Mouse (Mus musculus): ENCODE data around the gene Slc7a8. TPM values are rescaled to one million over a fixed set of nuclear protein-coding genes. Genes with fewer than 3 reads are reported as not detected.

The Slc7a8 gene
- 9.6 and 9.9 TPM in 2 replicates for polyA plus RNA-seq (2012; rRNA removed)

DNA sequence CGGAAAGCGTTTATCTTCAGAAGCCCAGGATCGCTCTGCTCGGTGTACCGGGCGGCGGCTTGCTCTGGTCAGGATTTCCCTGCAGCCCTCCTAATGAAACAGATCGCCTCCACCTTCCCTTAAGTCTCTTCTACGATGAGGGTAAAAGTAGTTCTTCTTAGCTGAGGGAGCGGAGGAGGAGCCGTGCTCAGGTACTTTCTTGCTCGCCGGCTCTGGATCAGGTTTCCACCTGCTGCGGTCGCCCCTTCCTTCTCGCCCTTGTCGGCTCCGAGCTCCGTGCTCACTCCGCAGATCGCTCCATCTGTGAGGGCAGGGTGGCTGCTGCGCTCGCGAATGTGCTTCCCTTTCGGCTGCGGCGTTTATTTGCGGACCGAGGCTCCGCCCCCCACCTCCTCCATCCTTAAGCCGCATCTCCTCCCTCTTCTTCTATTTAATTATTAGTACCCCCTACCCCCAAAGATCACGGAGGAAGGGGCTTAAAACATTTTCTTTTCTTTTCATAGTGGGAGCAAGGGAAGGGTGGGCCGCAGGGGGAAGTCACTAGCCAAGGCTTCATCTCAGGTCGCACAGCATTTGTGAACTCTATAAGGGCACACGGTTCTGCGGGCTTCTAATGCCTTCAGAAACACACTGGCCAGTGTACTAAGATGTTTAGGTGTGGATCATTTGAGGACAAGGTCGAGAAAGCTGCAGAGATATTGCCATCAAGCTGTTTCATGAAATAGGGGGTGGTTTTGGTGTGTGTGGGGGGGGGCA, at the start of gene Slc7a8:
Gene Slc7a8 (minus strand): TSS at position 337 of the 756 bp plus-strand sequence.

GRCm38 (mm10) chr14:54813991-54814390, 32.2 kb upstream of the Slc7a8 start, which contains the start of gene Rnf212b:
Gene Rnf212b (plus strand): TSS chr14:54814141.

GRCm38 (mm10) chr14:54712074-54712473, 69.7 kb downstream of the Slc7a8 start, which contains the start of gene Cebpe:
Gene Cebpe (minus strand): TSS chr14:54712174.

DNA sequence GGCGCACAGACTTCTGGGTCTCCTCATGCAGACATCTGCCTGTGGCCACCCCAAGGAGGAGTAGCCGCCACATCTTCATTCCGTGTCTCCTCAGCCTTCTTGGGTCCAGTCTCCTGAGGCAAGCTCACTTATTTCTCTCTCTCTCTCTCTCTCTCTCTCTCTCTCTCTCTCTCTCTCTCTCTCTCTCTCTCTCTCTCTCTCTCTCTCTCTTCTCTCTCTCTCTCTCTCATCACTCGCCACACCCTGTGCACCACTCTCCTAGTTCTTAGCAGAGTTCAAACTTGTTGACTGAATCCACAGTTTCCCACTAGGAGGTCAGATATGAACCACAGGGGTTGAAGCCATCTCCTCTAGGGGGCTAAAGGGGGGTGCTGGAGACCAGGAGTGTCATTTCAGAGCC, 83.0 kb downstream of the Slc7a8 start, which contains the start of gene Gm29776:
Gene Gm29776 (minus strand): TSS at position 101 of the 400 bp plus-strand sequence.

DNA sequence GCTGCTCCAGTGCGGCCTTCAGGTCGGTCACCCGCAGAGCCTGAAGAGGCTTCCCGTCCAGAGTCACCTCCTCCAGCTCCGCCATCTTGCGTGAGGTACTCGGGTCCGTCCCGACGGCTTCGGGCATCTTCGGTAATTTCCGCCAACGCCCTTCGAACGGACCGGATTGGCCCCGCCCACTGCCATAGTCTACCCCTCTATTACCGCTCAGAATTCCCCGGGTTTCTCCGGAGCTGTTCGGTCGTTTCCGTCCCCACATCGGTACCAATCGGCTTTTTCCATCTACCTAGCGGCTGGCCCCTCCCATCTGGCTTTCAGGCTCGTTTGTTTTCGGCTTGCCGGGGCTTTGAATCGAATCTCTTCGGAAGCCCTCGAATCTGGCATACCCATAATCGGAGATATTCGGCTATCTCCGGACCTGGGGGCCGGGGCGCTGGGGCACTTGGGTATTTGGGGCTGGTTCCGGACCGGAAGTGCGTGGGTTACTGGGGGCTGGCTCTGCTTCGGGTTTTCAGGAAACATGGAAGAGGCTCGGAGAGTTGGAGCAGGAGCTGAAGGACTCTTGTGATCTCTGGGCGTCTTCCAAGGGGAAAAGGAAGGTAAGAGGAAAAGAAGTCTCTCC, 95.1 kb downstream of the Slc7a8 start, which contains the start of gene Acin1:
Gene Acin1 (minus strand): TSS at position 410 of the 622 bp plus-strand sequence.

GRCm38 (mm10) chr14:54686063-54686521, 95.7 kb downstream of the Slc7a8 start, which contains the start of gene 1700123O20Rik:
Gene 1700123O20Rik (plus strand): TSS chr14:54686216.

Other genes starting within 250 kb of the Slc7a8 start
- 19.3 and 21.2 TPM in 2 replicates for gene Haus4, start 227.3 kb downstream of the Slc7a8 start, polyA plus RNA-seq (2012; rRNA removed)
- 18.8 and 22.4 TPM in 2 replicates for gene Ajuba, start 204.4 kb downstream of the Slc7a8 start, polyA plus RNA-seq (2012; rRNA removed)
- 12.6 and 15.1 TPM in 2 replicates for gene 4931414P19Rik, start 176.0 kb downstream of the Slc7a8 start, polyA plus RNA-seq (2012; rRNA removed)
- gene Psmb5, start 163.9 kb downstream of the Slc7a8 start, polyA plus RNA-seq (2012; rRNA removed), result 256 and 274 TPM in 2 replicates
- gene Psmb11, start 160.5 kb downstream of the Slc7a8 start, polyA plus RNA-seq (2012; rRNA removed), result 0.06 and 0.39 TPM in 2 replicates
- not detected in 2 replicates for gene Gm17606, start 141.0 kb downstream of the Slc7a8 start, polyA plus RNA-seq (2012; rRNA removed)
- 58.5 and 72.3 TPM in 2 replicates for gene Cdh24, start 140.6 kb downstream of the Slc7a8 start, polyA plus RNA-seq (2012; rRNA removed)
- 70.3 and 72.1 TPM in 2 replicates for gene 1700123O20Rik, start 95.7 kb downstream of the Slc7a8 start, polyA plus RNA-seq (2012; rRNA removed)
- 356 and 358 TPM in 2 replicates for gene Acin1, start 95.0 kb downstream of the Slc7a8 start, polyA plus RNA-seq (2012; rRNA removed)
- gene Gm29776, start 83.1 kb downstream of the Slc7a8 start, polyA plus RNA-seq (2012; rRNA removed), result 0.09 and 0.20 TPM in 2 replicates
- gene Cebpe, start 69.8 kb downstream of the Slc7a8 start, polyA plus RNA-seq (2012; rRNA removed), result 0.16 and 0.17 TPM in 2 replicates
- not detected in 2 replicates for gene Rnf212b, start 32.2 kb upstream of the Slc7a8 start, polyA plus RNA-seq (2012; rRNA removed)
- gene Homez, start 89.0 kb upstream of the Slc7a8 start, polyA plus RNA-seq (2012; rRNA removed), result 8.5 and 9.0 TPM in 2 replicates
- 14.7 and 18.0 TPM in 2 replicates for gene Ppp1r3e, start 95.6 kb upstream of the Slc7a8 start, polyA plus RNA-seq (2012; rRNA removed)
- 47.4 and 48.0 TPM in 2 replicates for gene Bcl2l2, start 101.4 kb upstream of the Slc7a8 start, polyA plus RNA-seq (2012; rRNA removed)
- 0.39 and 0.41 TPM in 2 replicates for gene Gm20521, start 101.5 kb upstream of the Slc7a8 start, polyA plus RNA-seq (2012; rRNA removed)
- 736 and 777 TPM in 2 replicates for gene Pabpn1, start 110.6 kb upstream of the Slc7a8 start, polyA plus RNA-seq (2012; rRNA removed)
- gene Slc22a17, start 131.2 kb upstream of the Slc7a8 start, polyA plus RNA-seq (2012; rRNA removed), result 504 and 538 TPM in 2 replicates
- gene Efs, start 144.2 kb upstream of the Slc7a8 start, polyA plus RNA-seq (2012; rRNA removed), result 33.6 and 38.5 TPM in 2 replicates
- 0.35 and 0.47 TPM in 2 replicates for gene Il25, start 150.7 kb upstream of the Slc7a8 start, polyA plus RNA-seq (2012; rRNA removed)
- 3.6 and 8.9 TPM in 2 replicates for gene Cmtm5, start 154.3 kb upstream of the Slc7a8 start, polyA plus RNA-seq (2012; rRNA removed)
- 0.21 and 0.36 TPM in 2 replicates for gene Myh6, start 185.0 kb upstream of the Slc7a8 start, polyA plus RNA-seq (2012; rRNA removed)
- gene Gm17428, start 195.0 kb upstream of the Slc7a8 start, polyA plus RNA-seq (2012; rRNA removed), result not detected in 2 replicates
- 5.9 and 18.0 TPM in 2 replicates for gene Myh7, start 212.7 kb upstream of the Slc7a8 start, polyA plus RNA-seq (2012; rRNA removed)
- 56.3 and 58.2 TPM in 2 replicates for gene Ngdn, start 233.5 kb upstream of the Slc7a8 start, polyA plus RNA-seq (2012; rRNA removed)